In the genomic region with DNA sequence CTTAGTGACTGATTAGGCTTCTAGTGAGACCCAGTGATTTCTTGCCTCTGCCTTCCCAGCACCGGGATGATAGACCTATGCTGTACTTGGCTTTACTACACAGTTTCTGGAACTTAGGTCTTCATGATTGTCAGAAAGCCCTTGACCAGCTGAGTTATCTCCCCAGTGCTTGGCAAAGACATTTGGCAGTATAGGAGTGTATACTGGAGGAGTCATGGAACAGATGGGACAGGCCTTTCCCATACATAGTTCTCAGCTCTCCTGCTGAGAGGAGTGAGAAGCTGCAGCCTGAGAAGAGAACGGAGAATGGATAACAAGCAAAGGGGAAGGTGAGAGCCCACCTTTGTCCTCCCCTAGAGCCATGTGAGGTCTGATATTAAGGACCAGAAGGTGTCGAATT, we compare ENCODE assay signal across 22 mouse cellular contexts.
DNase-seq lines count a peak whose midpoint lies in the region; ATAC-seq and TF ChIP-seq lines count a peak whose summit lies in the region.
"Had no signal": no experiment of that assay in that cellular context is flagged by ENCODE, and none has a peak within 500 bp of the region (broad histone marks: within the 10 kb centered on the region; RNA-seq: fewer than 3 reads in every experiment).

No protein-coding gene starts in this region.

- no peaks in the 10 kb centered on the region for H3K27me3 ChIP-seq in lung, embryonic 14.5 days (ENCODE audit: insufficient read depth, low read length)
- no peaks in the 10 kb centered on the region for H3K27me3 ChIP-seq in lung, postnatal 0 days (replicated peaks; ENCODE audit: insufficient read depth, low read length)
- 0 out of 2 replicates have a peak, but pooled peaks cover 3% of the 10 kb centered on the region for H3K27me3 ChIP-seq in limb, embryonic 10.5 days (ENCODE audit: low read depth, poor library complexity, severe bottlenecking)
- H3K27me3 ChIP-seq: CH12.LX; embryonic facial prominence, embryonic 12.5 days; forebrain, embryonic 13.5 days; forebrain, embryonic 15.5 days; Patski had no signal

- no peak overlapping the region for H3K9ac ChIP-seq in lung, embryonic 14.5 days
- no peak overlapping the region for H3K9ac ChIP-seq in lung, postnatal 0 days (replicated peaks; ENCODE audit: low read depth)
- H3K9ac ChIP-seq: embryonic facial prominence, embryonic 12.5 days; forebrain, embryonic 13.5 days; forebrain, embryonic 15.5 days had no signal

- no peak for ATAC-seq in lung, embryonic 14.5 days (ENCODE audit: insufficient read depth)
- peak; percentile 62 for ATAC-seq in lung, postnatal 0 days
- ATAC-seq: activated CD4-positive, CD25-positive, alpha-beta regulatory T cell, adult 4 months; CD4-positive, CD25-positive, alpha-beta regulatory T cell, adult 4 months; forebrain, embryonic 13.5 days; forebrain, embryonic 15.5 days; Patski had no signal

- no peak for TF ChIP-seq CTCF in lung, embryonic 14.5 days (IDR thresholded peaks at IDR 0.05; ENCODE audit: low read depth)
- no peak for TF ChIP-seq CTCF in lung, postnatal 0 days (IDR thresholded peaks at IDR 0.05)
- TF ChIP-seq CTCF in lung, adult 2 months (IDR thresholded peaks at IDR 0.05; ENCODE audit: insufficient read depth, low read length), result no peak

- no peaks in the 10 kb centered on the region for H3K9me3 ChIP-seq in lung, embryonic 14.5 days (ENCODE audit: low read depth, low read length)
- no peaks in the 10 kb centered on the region for H3K9me3 ChIP-seq in lung, postnatal 0 days (ENCODE audit: low read length)
- H3K9me3 ChIP-seq in limb, embryonic 10.5 days (replicated peaks), result no peaks in the 10 kb centered on the region
- H3K9me3 ChIP-seq: embryonic facial prominence, embryonic 10.5 days; embryonic facial prominence, embryonic 12.5 days; forebrain, embryonic 13.5 days; forebrain, embryonic 15.5 days; G1E had no signal

- no peak overlapping the region for H3K4me2 ChIP-seq in lung, embryonic 14.5 days
- no peak overlapping the region for H3K4me2 ChIP-seq in lung, postnatal 0 days (replicated peaks; ENCODE audit: low read depth, low read length)
- H3K4me2 ChIP-seq: embryonic facial prominence, embryonic 12.5 days; forebrain, embryonic 13.5 days; forebrain, embryonic 15.5 days had no signal

- peak; percentile 16 to 36 for DNase-seq in cerebellum, postnatal 10 days
- DNase-seq in cerebellum, postnatal 36 days, result no peak
- DNase-seq in lung, embryonic 14.5 days, result peak; percentile 48
- DNase-seq in lung, adult 18-20 months, result no peak
- peak; percentile 54 for DNase-seq in lung, postnatal 0 days (ENCODE audit: low spot score)
- DNase-seq in lung, adult 2 months, result no peak
- no peak for DNase-seq in limb, embryonic 10.5 days (ENCODE audit: low spot score)
- DNase-seq: adrenal gland, adult 8-10 months; adrenal gland, postnatal 14 days; adrenal gland, postnatal 36 days; B cell, adult 2 months; cerebellum, adult 11-12 months; cerebellum, adult 9-10 months had no signal

- no peak overlapping the region for H3K4me3 ChIP-seq in lung, embryonic 14.5 days (ENCODE audit: low read depth, low read length)
- no peak overlapping the region for H3K4me3 ChIP-seq in lung, postnatal 0 days (ENCODE audit: low read depth, low read length)
- no peak overlapping the region for H3K4me3 ChIP-seq in lung, adult 2 months (replicated peaks; ENCODE audit: extremely low read depth, low read depth, low read length)
- no peak overlapping the region for H3K4me3 ChIP-seq in limb, embryonic 10.5 days
- H3K4me3 ChIP-seq: embryonic facial prominence, embryonic 10.5 days; embryonic facial prominence, embryonic 12.5 days; forebrain, embryonic 13.5 days; forebrain, embryonic 15.5 days had no signal

- 65% methylated on average over 3 of the region's 3 CpGs for WGBS in lung, embryonic 14.5 days
- WGBS in lung, postnatal 0 days, result 69% methylated on average over 3 of the region's 3 CpGs
- WGBS in lung, adult 2 months, result 77% methylated on average over 3 of the region's 3 CpGs
- 84% methylated on average over 3 of the region's 3 CpGs for WGBS in limb, embryonic 10.5 days

- no peak overlapping the region for H3K27ac ChIP-seq in lung, embryonic 14.5 days (ENCODE audit: low read depth)
- H3K27ac ChIP-seq in lung, postnatal 0 days (ENCODE audit: low read length), result no peak overlapping the region
- 0 out of 2 replicates have a peak overlapping the region, but pooled peaks have one; percentile 14 for H3K27ac ChIP-seq in limb, embryonic 10.5 days
- H3K27ac ChIP-seq: embryonic facial prominence, embryonic 10.5 days; embryonic facial prominence, embryonic 12.5 days; forebrain, embryonic 13.5 days; forebrain, embryonic 15.5 days had no signal

- no peaks in the 10 kb centered on the region for H3K4me1 ChIP-seq in lung, embryonic 14.5 days (ENCODE audit: insufficient read depth)
- H3K4me1 ChIP-seq in lung, postnatal 0 days (ENCODE audit: insufficient read depth, low read depth, low read length), result peaks cover 3% of the 10 kb centered on the region; the same call in 1 of the 2 replicates
- H3K4me1 ChIP-seq in lung, adult 2 months (ENCODE audit: control insufficient read depth, insufficient read depth, low read length), result no peaks in the 10 kb centered on the region
- H3K4me1 ChIP-seq in limb, embryonic 10.5 days, result peaks cover 30% of the 10 kb centered on the region

- TF ChIP-seq POLR2A in lung, adult 2 months (IDR thresholded peaks at IDR 0.05; ENCODE audit: borderline replicate concordance, extremely low read depth, low read depth, low read length), result no peak

- TF ChIP-seq EP300 in lung, postnatal 0 days (IDR thresholded peaks at IDR 0.05), result no peak

- H3K36me3 ChIP-seq in lung, embryonic 14.5 days (ENCODE audit: insufficient read depth), result no peaks in the 10 kb centered on the region
- no peaks in the 10 kb centered on the region for H3K36me3 ChIP-seq in lung, postnatal 0 days (ENCODE audit: insufficient read depth, low read length)
- no peaks in the 10 kb centered on the region for H3K36me3 ChIP-seq in limb, embryonic 10.5 days
- H3K36me3 ChIP-seq: embryonic facial prominence, embryonic 10.5 days; embryonic facial prominence, embryonic 12.5 days; forebrain, embryonic 15.5 days; G1E had no signal

Comparison
In these comparisons a context has a peak if more than half of its experiments do, and no peak if none do; other contexts are left out.
1. DNase-seq: peak in cerebellum, postnatal 10 days (2 of 2), lung, embryonic 14.5 days (single experiment) and lung, postnatal 0 days (single experiment); none in cerebellum, postnatal 36 days (0 of 2), lung, adult 18-20 months (0 of 2), lung, adult 2 months (single experiment) and limb, embryonic 10.5 days (single experiment).